Mouse (Mus musculus) limb, embryonic 14.5 days (tissue): ENCODE results near the gene Map6. TPM values are rescaled to one million over a fixed set of nuclear protein-coding genes. Genes with fewer than 3 reads are reported as not detected.

Source experiments
- ATAC-seq: fragments of 200-750 bp; cut with Nextera tagmentation; 2 replicates; pipeline ENCODE4 v1.8.0; 2017; ENCODE audit warnings: low read depth, moderate number of reproducible peaks, moderate TSS enrichment; ENCODE audit not compliant: low FRiP score
- DNase-seq: peaks from one replicate; pipeline ENCODE4 v3.0.0-alpha.2; 2015; ENCODE audit warnings: low spot score
- H3K27ac ChIP-seq: fragments of 300-500 bp; sonication (generic); replicated peaks from 2 replicates; pipeline ENCODE4 v1.5.1; 2014; ENCODE audit warnings: low read depth, mild to moderate bottlenecking, low read length, moderate library complexity, mixed read lengths
- H3K27me3 ChIP-seq: fragments of 300-500 bp; sonication (generic); 2 replicates; pipeline ENCODE4 v1.6.1; 2014; ENCODE audit warnings: low read length, mixed read lengths; ENCODE audit not compliant: control insufficient read depth, insufficient read depth
- H3K36me3 ChIP-seq: fragments of 300-500 bp; sonication (generic); 2 replicates; pipeline ENCODE4 v1.6.1; 2014; ENCODE audit warnings: mild to moderate bottlenecking, low read length, moderate library complexity, mixed read lengths; ENCODE audit not compliant: control insufficient read depth, insufficient read depth
- H3K4me1 ChIP-seq: fragments of 300-500 bp; sonication (generic); 2 replicates; pipeline ENCODE4 v1.6.1; 2014; ENCODE audit warnings: antibody characterized with exemption, low read length, mixed read lengths; ENCODE audit not compliant: control insufficient read depth, insufficient read depth
- H3K4me2 ChIP-seq: fragments of 300-500 bp; sonication (generic); replicated peaks from 2 replicates; pipeline ENCODE4 v1.6.1; 2014; ENCODE audit warnings: low read depth, mild to moderate bottlenecking, low read length, moderate library complexity; ENCODE audit not compliant: severe bottlenecking
- H3K4me3 ChIP-seq: fragments of 300-500 bp; sonication (generic); replicated peaks from 2 replicates; pipeline ENCODE4 v1.5.1; 2014; ENCODE audit warnings: low read length
- H3K9ac ChIP-seq: fragments of 300-500 bp; sonication (generic); 2 replicates; pipeline ENCODE4 v1.6.1; 2014; ENCODE audit warnings: mild to moderate bottlenecking, low read depth, low read length, moderate library complexity; ENCODE audit not compliant: severe bottlenecking
- H3K9me3 ChIP-seq: fragments of 300-500 bp; sonication (generic); 2 replicates; pipeline ENCODE4 v1.6.1; 2016; ENCODE audit warnings: low read length; ENCODE audit not compliant: control insufficient read depth
- POLR2A ChIP-seq: fragments of 200-500 bp; IDR thresholded peaks from 2 replicates; pipeline ENCODE4 v1.8.0; 2012; ENCODE audit warnings: inconsistent platforms, mild to moderate bottlenecking, moderate library complexity, borderline replicate concordance; ENCODE audit not compliant: insufficient read depth, insufficient read length; ENCODE audit errors: extremely low read depth
- WGBS: fragments of 180-500 bp; shearing (Covaris S2); extraction: QIAGEN DNeasy Blood & Tissue Kit; methylation state at CpG from one replicate; pipeline ENCODE4 v1.1.7; 2014; 5-methylcytosine and 5-hydroxymethylcytosine counted together
- polyA plus RNA-seq, 2 experiments: library from polyadenylated mRNA; depleted of rRNA in 1 of 2; stranded (reverse) in 1 of 2; unstranded in 1 of 2; fragments of >200 nt; fragmentation: Nextera tagmentation in 1 of 2; extraction: Ambion mirVana in 1 of 2; gene quantifications; 2 replicates each; pipeline versions ENCODE4 v1.2.1 to v1.2.3; 2012 to 2014

The Map6 gene
- polyA plus RNA-seq (2012; rRNA removed): 3.5 and 3.6 TPM in 2 replicates
- polyA plus RNA-seq (2014; fragmentation: Nextera tagmentation; extraction: Ambion mirVana): 6.3 and 6.4 TPM in 2 replicates

- ATAC-seq (no peak), DNase-seq (no peak)
- 2% methylated on average over 30 of the region's 34 CpGs for WGBS
- Histone ChIP-seq H3K9me3 (no peaks in the 10 kb centered on the region), H3K4me2 (peak within 1 kb of the TSS; percentile 91), H3K27ac (no peak within 1 kb of the TSS), H3K4me1 (peaks cover 16% of the 10 kb centered on the region), H3K36me3 (no peaks in the 10 kb centered on the region), H3K27me3 (peaks cover 55% of the 10 kb centered on the region), H3K4me3 (peak within 1 kb of the TSS; percentile 54), H3K9ac (peak within 1 kb of the TSS; percentile 49)
- no peak for TF ChIP-seq POLR2A
Measured at GRCm38 (mm10) chr7:99267251-99267896, at the start of gene Map6. Gene Map6 (plus strand): TSS chr7:99267447.

GRCm38 (mm10) chr7:99224225-99224624, 43.0 kb upstream of the Map6 start:
- Histone ChIP-seq H3K9ac (no peak overlapping the region), H3K36me3 (no peaks in the 10 kb centered on the region), H3K27ac (no peak overlapping the region), H3K4me2 (no peak overlapping the region), H3K4me3 (no peak overlapping the region), H3K27me3 (no peaks in the 10 kb centered on the region), H3K4me1 (no peaks in the 10 kb centered on the region), H3K9me3 (no peaks in the 10 kb centered on the region)
- DNase-seq (no peak), ATAC-seq (no peak)
- 59% methylated on average over 7 of the region's 7 CpGs for WGBS
- no peak for TF ChIP-seq POLR2A

- Histone ChIP-seq H3K4me3 (no peak overlapping the region), H3K4me2 (no peak overlapping the region), H3K9ac (no peak overlapping the region), H3K27ac (no peak overlapping the region), H3K4me1 (no peaks in the 10 kb centered on the region), H3K9me3 (no peaks in the 10 kb centered on the region), H3K27me3 (no peaks in the 10 kb centered on the region), H3K36me3 (no peaks in the 10 kb centered on the region)
- DNase-seq (no peak), ATAC-seq (no peak)
- WGBS: 69% methylated on average over 1 of the region's 1 CpGs
- TF ChIP-seq POLR2A: no peak
Measured at GRCm38 (mm10) chr7:99224648-99225190, 42.5 kb upstream of the Map6 start.

GRCm38 (mm10) chr7:99225421-99225820, 41.8 kb upstream of the Map6 start:
- no peak for ATAC-seq
- H3K9ac ChIP-seq: no peak overlapping the region
- H3K36me3 ChIP-seq: no peaks in the 10 kb centered on the region
- TF ChIP-seq POLR2A: no peak
- no peaks in the 10 kb centered on the region for H3K27me3 ChIP-seq
- no peak for DNase-seq
- no peak overlapping the region for H3K4me2 ChIP-seq
- WGBS: 76% methylated on average over 6 of the region's 6 CpGs
- H3K27ac ChIP-seq: no peak overlapping the region
- no peak overlapping the region for H3K4me3 ChIP-seq
- H3K4me1 ChIP-seq: no peaks in the 10 kb centered on the region
- no peaks in the 10 kb centered on the region for H3K9me3 ChIP-seq

GRCm38 (mm10) chr7:99226662-99227061, 40.6 kb upstream of the Map6 start:
- H3K4me1 ChIP-seq: no peaks in the 10 kb centered on the region
- DNase-seq (no peak), ATAC-seq (no peak)
- TF ChIP-seq POLR2A: no peak
- no peak overlapping the region for H3K4me2 ChIP-seq
- H3K9ac ChIP-seq: no peak overlapping the region
- no peaks in the 10 kb centered on the region for H3K36me3 ChIP-seq
- H3K9me3 ChIP-seq: no peaks in the 10 kb centered on the region
- WGBS: 92% methylated on average over 10 of the region's 10 CpGs
- no peak overlapping the region for H3K27ac ChIP-seq
- H3K27me3 ChIP-seq: no peaks in the 10 kb centered on the region
- H3K4me3 ChIP-seq: no peak overlapping the region

GRCm38 (mm10) chr7:99227267-99227666, 40.0 kb upstream of the Map6 start:
- no peaks in the 10 kb centered on the region for H3K4me1 ChIP-seq
- no peak for DNase-seq
- no peak for TF ChIP-seq POLR2A
- no peaks in the 10 kb centered on the region for H3K27me3 ChIP-seq
- ATAC-seq: no peak
- 92% methylated on average over 4 of the region's 4 CpGs for WGBS
- no peak overlapping the region for H3K4me3 ChIP-seq
- no peak overlapping the region for H3K9ac ChIP-seq
- no peaks in the 10 kb centered on the region for H3K9me3 ChIP-seq
- no peaks in the 10 kb centered on the region for H3K36me3 ChIP-seq
- H3K4me2 ChIP-seq: no peak overlapping the region
- no peak overlapping the region for H3K27ac ChIP-seq
